Mouse (Mus musculus) frontal cortex, adult 2 months (tissue): Measurements from ENCODE around the gene Traf1. TPM values are rescaled to one million over a fixed set of nuclear protein-coding genes. Genes with fewer than 3 reads are reported as not detected.

Source experiments
- DNase-seq, 2 experiments: peaks; one replicate each; pipeline ENCODE4 v3.0.0; 2022; ENCODE audit warnings: low spot score in 1 of 2; ENCODE audit errors: extremely low spot score in 1 of 2
- polyA plus RNA-seq: library from polyadenylated mRNA; depleted of rRNA; stranded (reverse); fragments of >200 nt; gene quantifications from 2 replicates; pipeline ENCODE4 v1.2.3, GENCODE M21; 2012

Gene Traf1
- polyA plus RNA-seq, 1 experiment = 3.5 TPM

- DNase-seq = no peak
These were observed 7.6 kb upstream of the Traf1 start for GRCm38 (mm10) chr2:34969166-34969565.

GRCm38 (mm10) chr2:34966243-34966934 is 4.8 kb upstream of the Traf1 start:
- no peak for DNase-seq

DNA sequence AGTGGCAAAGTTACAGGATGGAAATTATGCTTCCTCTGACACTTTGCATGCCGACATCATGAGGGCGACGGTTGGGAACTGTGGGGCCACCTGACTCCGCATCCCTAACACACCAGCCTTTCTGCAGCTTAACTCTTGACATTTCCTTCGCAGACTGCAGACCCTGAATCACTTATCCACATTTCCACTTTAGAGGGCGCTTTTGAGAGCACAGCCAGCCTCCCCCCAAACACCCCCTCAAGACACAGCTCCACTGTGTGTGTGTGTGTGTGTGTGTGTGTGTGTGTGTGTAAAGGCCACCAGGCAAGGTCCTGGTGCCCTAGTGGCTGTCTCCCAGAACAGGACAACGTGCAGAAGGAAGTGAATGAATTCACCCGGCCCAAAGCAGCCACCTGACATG is 4.2 kb upstream of the Traf1 start:
- DNase-seq = no peak

DNA sequence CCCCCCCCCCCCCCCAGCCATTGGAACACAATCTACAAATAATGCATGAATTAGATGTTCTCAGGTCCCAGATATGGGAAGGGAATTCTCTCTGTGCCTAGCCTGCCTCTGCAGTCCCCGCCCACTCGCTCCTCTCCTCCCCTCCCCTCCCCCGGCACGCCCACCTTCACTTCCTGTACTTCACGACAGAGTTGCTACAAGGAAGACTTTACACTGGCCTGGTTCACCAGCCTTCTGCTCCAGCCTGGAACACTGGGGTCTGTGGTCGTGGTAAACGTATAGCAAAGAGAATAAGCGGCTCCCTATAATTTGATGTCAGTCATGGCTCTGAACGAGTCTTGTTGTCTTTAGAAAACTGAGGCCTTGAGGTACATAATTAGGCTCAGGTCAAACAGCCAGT is 3.7 kb upstream of the Traf1 start:
- DNase-seq = no peak

DNA sequence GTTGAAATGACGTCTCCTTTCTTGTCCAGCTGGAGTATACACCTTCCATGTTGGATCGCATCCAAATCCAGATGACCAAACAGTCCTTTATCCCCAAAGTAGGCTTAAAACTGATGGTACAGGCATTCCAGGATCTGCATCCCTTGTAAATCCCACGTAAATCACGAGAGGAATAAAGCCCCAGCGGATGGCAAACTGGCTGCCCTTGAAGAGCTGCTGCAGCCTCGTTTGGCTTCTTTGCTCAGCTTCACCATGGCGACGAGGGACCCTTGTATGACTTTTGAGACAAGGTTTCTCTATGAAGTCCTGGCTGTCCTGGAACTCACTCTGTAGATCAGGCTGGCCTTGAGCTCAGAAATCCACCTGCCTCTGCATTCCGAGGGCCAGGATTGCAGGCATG is 3.1 kb upstream of the Traf1 start:
- no peak for DNase-seq

GRCm38 (mm10) chr2:34964230-34964629 is 2.7 kb upstream of the Traf1 start:
- no peak for DNase-seq

DNA sequence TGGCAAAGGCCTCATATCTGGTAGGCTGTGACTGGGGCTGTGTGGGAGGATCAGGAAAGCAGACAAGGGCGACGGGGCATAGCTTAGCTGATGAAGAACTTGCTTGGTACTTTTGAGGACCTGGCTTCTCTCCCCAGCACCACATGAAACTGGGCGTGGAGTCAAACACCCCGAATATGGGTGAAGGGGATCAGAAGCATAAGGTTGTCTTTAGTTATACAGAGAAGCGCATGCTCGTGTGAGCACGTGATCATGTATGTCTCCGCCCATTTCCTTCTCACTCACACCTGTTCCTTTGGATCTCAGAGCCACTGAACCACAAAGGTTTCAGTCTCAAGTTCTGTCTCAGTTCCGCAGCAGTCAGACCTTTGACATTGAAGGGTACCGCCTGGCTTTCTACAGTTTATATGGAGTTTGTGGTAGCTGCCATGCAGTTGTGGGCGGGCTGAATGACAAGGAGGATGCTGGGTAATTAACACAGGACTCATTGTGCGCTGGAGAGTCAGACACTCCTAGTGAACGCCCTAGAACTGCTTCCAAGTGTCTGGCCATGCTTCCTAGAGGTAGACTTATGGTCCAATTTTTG is 1.9 kb upstream of the Traf1 start:
- DNase-seq = no peak

DNA sequence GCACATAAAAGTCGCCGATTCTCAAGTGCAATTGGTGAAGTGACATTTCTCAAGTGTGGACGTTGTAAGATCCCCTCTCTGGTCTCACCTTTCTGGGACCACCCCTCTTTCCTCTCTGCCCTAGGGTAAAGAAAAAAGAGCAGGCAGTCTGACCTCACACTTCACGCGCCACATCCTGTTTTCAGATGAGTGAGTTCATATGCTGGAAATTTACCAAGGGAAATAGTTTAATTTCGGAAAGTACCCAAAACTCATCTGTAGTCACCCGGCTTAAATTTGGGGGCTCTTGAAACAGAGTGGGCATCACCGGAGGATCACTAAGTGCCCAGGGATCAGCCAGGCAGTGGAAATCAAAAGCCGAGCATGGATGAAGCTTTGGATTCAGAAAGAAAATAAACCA is 1.3 kb upstream of the Traf1 start:
- no peak for DNase-seq

DNA sequence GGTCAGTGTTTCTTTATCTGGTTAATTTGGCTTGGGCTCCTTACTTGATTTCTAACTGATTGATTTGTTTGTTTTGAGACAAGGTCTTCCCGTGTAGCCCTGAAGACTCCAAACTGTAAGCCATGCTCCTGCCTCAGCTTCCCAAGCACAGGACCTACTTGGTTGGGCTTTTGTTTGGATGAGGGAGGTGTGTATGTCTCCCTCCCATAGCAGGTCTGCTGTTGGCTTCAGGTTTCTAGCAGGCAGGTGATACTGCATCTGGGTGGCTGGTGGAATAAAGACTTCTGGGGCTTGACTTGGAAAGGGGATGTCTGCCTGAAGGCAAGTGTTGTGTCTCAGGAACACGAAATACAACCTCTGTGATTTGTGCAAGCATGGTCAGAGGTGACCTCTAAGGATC is 639 bp upstream of the Traf1 start:
- DNase-seq = no peak

DNA sequence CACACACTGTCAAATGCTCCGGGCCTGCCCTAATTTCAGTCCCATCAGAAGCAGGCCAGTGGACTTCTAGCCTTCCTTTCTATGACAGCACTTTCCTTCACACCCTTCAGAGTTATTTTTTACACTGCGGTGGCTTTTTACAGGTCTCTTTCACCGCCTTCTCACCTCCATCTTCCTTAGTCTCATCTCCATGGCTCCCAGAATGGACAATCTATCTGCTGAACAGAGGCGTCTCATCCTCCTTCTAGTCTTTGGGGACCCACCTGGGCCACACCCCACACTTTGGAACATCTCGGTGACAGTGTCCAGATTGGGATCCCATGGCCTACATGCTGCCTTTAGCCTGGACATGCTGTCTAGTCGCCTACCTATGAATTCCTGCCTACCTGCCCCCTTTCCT is 606 bp downstream of the Traf1 start:
- no peak for DNase-seq

GRCm38 (mm10) chr2:34960466-34960865 is 1.1 kb downstream of the Traf1 start:
- no peak for DNase-seq

DNA sequence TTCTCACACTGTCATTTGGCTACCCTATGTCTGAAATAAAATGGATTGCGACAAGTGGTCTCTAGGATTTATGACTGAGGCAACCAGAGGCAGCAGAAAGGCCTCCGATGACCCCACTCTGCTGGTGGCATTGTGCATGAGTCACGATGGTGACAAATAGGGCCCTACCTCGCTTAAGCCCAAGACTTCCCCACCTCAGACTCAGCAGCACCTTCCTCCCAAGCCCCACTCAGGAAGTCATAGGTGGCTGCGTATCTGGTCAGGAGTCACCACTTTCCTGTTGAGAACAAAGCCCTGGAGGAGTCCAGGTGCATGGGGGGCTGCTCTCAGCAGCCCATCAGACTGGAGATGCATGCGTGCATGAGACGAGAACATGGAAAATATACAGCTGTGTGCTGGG is 3.0 kb downstream of the Traf1 start:
- no peak for DNase-seq

GRCm38 (mm10) chr2:34958036-34958435 is 3.5 kb downstream of the Traf1 start:
- DNase-seq = no peak

DNA sequence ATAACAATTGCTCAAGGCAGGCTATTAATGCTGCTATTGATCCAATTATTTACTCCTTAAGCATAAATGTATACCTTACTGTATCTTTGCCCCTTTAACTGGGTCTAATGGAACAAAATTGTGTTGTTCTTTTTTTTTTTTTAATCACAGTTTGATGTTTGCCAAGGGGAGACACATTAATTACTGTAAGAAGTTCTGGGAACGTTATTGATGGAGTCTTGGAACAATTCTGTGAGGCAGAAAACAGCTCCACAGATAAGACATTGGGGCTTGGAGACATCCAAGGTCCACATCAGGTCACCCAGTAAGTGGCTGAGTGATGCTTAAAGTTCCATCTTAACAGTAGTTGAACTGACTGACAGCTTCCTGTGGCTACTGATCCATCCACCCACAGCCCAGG is 4.2 kb downstream of the Traf1 start:
- no peak for DNase-seq

DNA sequence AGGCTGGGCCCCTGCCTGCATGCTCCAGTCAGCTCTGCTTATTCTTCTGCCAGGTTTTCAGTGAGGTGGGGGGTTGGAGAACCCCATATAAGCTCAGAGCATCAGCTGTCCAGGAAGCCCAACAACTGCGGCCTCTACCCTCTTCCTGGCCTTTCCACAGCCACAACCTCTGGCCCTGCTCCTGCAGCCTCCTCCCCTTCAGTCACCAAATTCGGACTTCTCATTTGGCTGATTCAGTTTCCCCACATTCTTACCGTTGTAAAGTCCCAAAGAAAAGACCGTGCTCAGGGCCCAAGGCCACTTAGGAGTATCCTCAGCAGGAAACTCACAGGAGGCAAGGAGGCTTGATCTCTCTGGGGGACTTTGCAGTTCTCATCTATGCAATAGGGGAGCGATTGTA is 4.6 kb downstream of the Traf1 start:
- DNase-seq = no peak

DNA sequence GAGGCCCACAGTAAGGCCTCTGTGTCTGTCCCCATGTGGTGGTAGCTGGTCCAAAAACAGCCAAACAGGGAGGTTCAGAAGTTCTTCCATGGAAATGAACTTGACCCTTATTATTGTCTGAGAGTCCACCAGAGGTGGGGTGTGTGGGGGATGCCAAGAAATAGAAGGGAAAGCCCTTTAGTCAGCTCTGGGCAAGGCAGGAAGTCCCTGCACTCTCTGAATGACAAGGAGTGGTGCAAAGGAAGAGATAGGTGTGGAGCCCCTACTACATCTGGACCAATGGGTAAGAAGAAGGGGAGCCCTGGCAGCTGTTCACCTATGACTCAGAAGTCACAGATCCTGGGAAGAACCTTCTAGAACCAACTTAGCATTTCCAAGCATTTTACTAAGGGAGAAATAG is 7.2 kb downstream of the Traf1 start:
- DNase-seq = no peak

DNA sequence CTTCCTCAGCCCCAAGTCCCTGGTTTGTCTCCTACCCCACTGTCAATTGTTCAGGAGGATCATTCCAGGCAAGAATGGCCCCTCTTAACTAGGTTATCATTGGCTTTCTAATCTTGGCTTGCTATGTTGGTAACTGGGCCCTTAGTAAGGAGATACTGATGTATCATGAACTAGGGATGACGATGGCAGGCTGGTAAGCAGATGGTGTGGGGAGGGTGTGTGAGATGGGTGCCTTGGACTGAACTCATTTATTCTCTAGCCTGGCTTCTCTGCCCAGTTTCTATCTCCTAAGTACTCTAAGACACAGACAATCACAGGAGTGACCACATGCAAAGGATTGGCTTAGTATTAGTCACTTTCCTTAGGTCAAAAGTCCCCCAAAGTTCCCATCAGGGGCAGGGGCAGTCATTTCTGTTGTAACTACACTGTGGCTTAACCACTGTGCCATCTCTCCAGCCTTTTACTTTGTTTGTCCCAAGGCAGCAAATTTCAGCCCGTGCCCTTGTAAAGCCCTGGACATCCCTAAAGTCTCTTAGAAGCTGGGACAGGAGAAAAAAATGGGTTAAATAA is 7.9 kb downstream of the Traf1 start:
- no peak for DNase-seq

DNA sequence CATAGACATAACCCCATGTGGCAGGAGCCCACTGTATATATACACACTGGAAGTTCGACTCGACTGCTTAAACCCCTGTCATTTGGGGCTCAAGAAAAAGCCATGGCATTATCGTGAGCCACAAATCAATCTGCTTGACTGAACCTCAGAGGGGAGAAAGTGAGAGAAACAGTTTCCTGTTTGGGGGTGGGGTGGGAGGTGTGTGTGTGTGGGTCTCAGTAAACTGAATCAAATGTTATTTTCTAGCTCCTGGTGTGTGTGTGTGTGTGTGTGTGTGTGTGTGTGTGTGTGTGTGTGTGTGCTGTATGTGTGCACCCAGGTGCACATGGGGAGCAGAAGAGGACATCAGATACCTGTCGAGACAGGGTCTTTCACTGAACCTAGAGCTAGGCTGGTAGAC is 8.6 kb downstream of the Traf1 start:
- DNase-seq = no peak

- DNase-seq = no peak
These were observed 10.1 kb downstream of the Traf1 start for GRCm38 (mm10) chr2:34951469-34951868.

GRCm38 (mm10) chr2:34948622-34949021 is 12.9 kb downstream of the Traf1 start:
- no peak for DNase-seq

- DNase-seq = no peak
These were observed 15.5 kb downstream of the Traf1 start for GRCm38 (mm10) chr2:34946046-34946445.

DNA sequence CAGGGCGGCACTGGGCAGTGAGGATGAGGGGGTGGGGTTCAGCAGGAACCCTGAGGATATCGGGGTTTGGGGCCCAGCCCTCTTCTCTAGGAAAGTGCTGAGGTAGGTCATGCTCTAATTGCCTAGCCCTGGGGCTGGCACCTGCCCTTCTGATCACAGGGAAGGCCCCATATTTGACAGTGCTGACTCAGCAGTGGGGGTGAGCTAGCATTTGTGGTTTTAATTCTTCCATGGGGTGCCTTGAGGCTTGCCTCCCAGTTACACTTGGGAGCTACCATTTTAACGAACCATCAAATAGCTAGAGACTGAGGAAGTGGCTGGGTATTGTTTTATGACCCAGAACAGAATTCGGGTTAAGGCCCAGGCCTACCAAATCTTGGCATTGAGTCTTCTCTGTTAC is 16.0 kb downstream of the Traf1 start:
- DNase-seq = no peak
